Mouse (Mus musculus): ENCODE measurements at regions not wholly inside any gene's neighbourhood (a gene's known extent, or its start where the extent isn't known, plus 50 kb on each side); places are given as distances from the start of the nearest gene placed in this dataset.

GRCm38 (mm10) chr2:118039819-118040206, 71.9 kb upstream of the Thbs1 start:
- no peak for DNase-seq

- no peak for DNase-seq
Measured at GRCm38 (mm10) chr2:118042380-118043055, 69.2 kb upstream of the Thbs1 start.

GRCm38 (mm10) chr2:118044666-118045065, 67.0 kb upstream of the Thbs1 start:
- no peak for DNase-seq

- no peak for DNase-seq
Measured at GRCm38 (mm10) chr2:118050326-118050725, 61.4 kb upstream of the Thbs1 start.

GRCm38 (mm10) chr2:118051610-118052009, 60.1 kb upstream of the Thbs1 start:
- no peak for DNase-seq

- DNase-seq = no peak
Measured at GRCm38 (mm10) chr2:118053512-118053911, 58.2 kb upstream of the Thbs1 start.

GRCm38 (mm10) chr2:118058654-118059395, 52.9 kb upstream of the Thbs1 start:
- no peak for DNase-seq

- DNase-seq = no peak
Measured at GRCm38 (mm10) chr2:118061291-118061690, 50.4 kb upstream of the Thbs1 start.
